7 mouse cellular contexts compared by ENCODE assay signal in genomic region chr4:136696381-136696925, GRCm38 (mm10).
DNase-seq lines count a peak whose midpoint lies in the region; ATAC-seq and TF ChIP-seq lines count a peak whose summit lies in the region.

No protein-coding gene starts in this region.

- no peak for TF ChIP-seq EP300 in ES-Bruce4 (IDR thresholded peaks at IDR 0.05; ENCODE audit: insufficient read depth, low read depth, low read length)
- no peak for TF ChIP-seq EP300 in liver, embryonic 14.5 days (IDR thresholded peaks at IDR 0.05; ENCODE audit: low read depth)

- no peaks in the 10 kb centered on the region for H3K27me3 ChIP-seq in ES-Bruce4 (ENCODE audit: control insufficient read depth, insufficient read depth, low read length, poor library complexity, severe bottlenecking)
- no peaks in the 10 kb centered on the region for H3K27me3 ChIP-seq in forebrain, embryonic 13.5 days
- H3K27me3 ChIP-seq in liver, embryonic 14.5 days (ENCODE audit: control insufficient read depth, insufficient read depth, low read length): no peaks in the 10 kb centered on the region

- no peaks in the 10 kb centered on the region for H3K9me3 ChIP-seq in ES-Bruce4 (replicated peaks; ENCODE audit: control insufficient read depth, insufficient read depth, low read length, poor library complexity, severe bottlenecking)
- H3K9me3 ChIP-seq in forebrain, embryonic 13.5 days (replicated peaks): no peaks in the 10 kb centered on the region
- H3K9me3 ChIP-seq in liver, embryonic 14.5 days (ENCODE audit: control insufficient read depth, low read length): no peaks in the 10 kb centered on the region

- no peaks in the 10 kb centered on the region for H3K4me1 ChIP-seq in ES-Bruce4 (ENCODE audit: control insufficient read depth, insufficient read depth, low read length)
- peaks cover 42% of the 10 kb centered on the region for H3K4me1 ChIP-seq in forebrain, embryonic 13.5 days
- H3K4me1 ChIP-seq in liver, embryonic 14.5 days (replicated peaks; ENCODE audit: control insufficient read depth in 2 of 2, insufficient read depth in 2 of 2, low read length in 1 of 2): no peaks in the 10 kb centered on the region

- ATAC-seq in forebrain, embryonic 13.5 days: peak; percentile 44
- no peak for ATAC-seq in liver, embryonic 14.5 days (ENCODE audit: insufficient read depth)

- H3K4me3 ChIP-seq in ES-Bruce4 (ENCODE audit: low read depth, low read length): no peak overlapping the region
- H3K4me3 ChIP-seq in forebrain, embryonic 13.5 days: no peak overlapping the region
- H3K4me3 ChIP-seq in liver, embryonic 14.5 days (ENCODE audit: insufficient read depth in 1 of 2, low read depth in 2 of 2, low read length in 2 of 2): no peak overlapping the region

- no peak overlapping the region for H3K27ac ChIP-seq in ES-Bruce4 (ENCODE audit: insufficient read depth, low read length)
- H3K27ac ChIP-seq in forebrain, embryonic 13.5 days: no peak overlapping the region
- no peak overlapping the region for H3K27ac ChIP-seq in liver, embryonic 14.5 days

- H3K4me2 ChIP-seq in forebrain, embryonic 13.5 days: no peak overlapping the region
- no peak overlapping the region for H3K4me2 ChIP-seq in liver, embryonic 14.5 days (ENCODE audit: low read depth)

- 20% methylated on average over 5 of the region's 5 CpGs for WGBS in forebrain, embryonic 13.5 days
- 18% methylated on average over 5 of the region's 5 CpGs for WGBS in liver, embryonic 14.5 days (ENCODE audit: insufficient replicate concordance)

- TF ChIP-seq POLR2A in ES-Bruce4 (IDR thresholded peaks at IDR 0.05; ENCODE audit: insufficient read depth, low read length): no peak

- TF ChIP-seq CTCF in ES-Bruce4 (IDR thresholded peaks at IDR 0.05; ENCODE audit: low read depth, low read length): peak; percentile 92
- peak; percentile 98 for TF ChIP-seq CTCF in liver, embryonic 14.5 days (IDR thresholded peaks at IDR 0.05; ENCODE audit: low read depth)

- no peak overlapping the region for H3K9ac ChIP-seq in ES-Bruce4 (ENCODE audit: low read depth, poor library complexity, severe bottlenecking)
- H3K9ac ChIP-seq in forebrain, embryonic 13.5 days: no peak overlapping the region
- no peak overlapping the region for H3K9ac ChIP-seq in liver, embryonic 14.5 days (replicated peaks)

- no peaks in the 10 kb centered on the region for H3K36me3 ChIP-seq in ES-Bruce4 (ENCODE audit: control insufficient read depth, insufficient read depth, low read length, poor library complexity, severe bottlenecking)
- H3K36me3 ChIP-seq in forebrain, embryonic 13.5 days (ENCODE audit: poor library complexity, severe bottlenecking): peaks cover 46% of the 10 kb centered on the region
- no peaks in the 10 kb centered on the region for H3K36me3 ChIP-seq in liver, embryonic 14.5 days (replicated peaks; ENCODE audit: control insufficient read depth, insufficient read depth, low read depth)

- DNase-seq in B cell, adult 2 months: peak; percentile 66 to 69
- DNase-seq in c-Kit-positive CD71-positive TER-119-positive erythroid progenitor cells, embryonic 14.5 days (ENCODE audit: low spot score): peak; percentile 30
- DNase-seq in kidney, adult 8-10 months: peak; percentile 42 to 58
- peak in 2 of 3 experiments; percentile 9 to 19 for DNase-seq in liver, embryonic 14.5 days (ENCODE audit: low read depth in 3 of 3, low spot score in 3 of 3)
- DNase-seq in retina, embryonic 14.5 days (ENCODE audit: low spot score): peak; percentile 87

Comparison
In these comparisons a context has a peak if more than half of its experiments do, and no peak if none do; other contexts are left out.
1. DNase-seq: peak in every context shown above with its lines; median percentile 87 in retina, embryonic 14.5 days; 68 in B cell, adult 2 months; 50 in kidney, adult 8-10 months; 30 in c-Kit-positive CD71-positive TER-119-positive erythroid progenitor cells, embryonic 14.5 days; 14 in liver, embryonic 14.5 days.